Mouse (Mus musculus): ENCODE measurements around the gene Masp2. TPM values are rescaled to one million over a fixed set of nuclear protein-coding genes. Genes with fewer than 3 reads are reported as not detected.

Masp2 gene
- total RNA-seq, 1 experiment from 2014 or later, result 2.8 TPM

DNA sequence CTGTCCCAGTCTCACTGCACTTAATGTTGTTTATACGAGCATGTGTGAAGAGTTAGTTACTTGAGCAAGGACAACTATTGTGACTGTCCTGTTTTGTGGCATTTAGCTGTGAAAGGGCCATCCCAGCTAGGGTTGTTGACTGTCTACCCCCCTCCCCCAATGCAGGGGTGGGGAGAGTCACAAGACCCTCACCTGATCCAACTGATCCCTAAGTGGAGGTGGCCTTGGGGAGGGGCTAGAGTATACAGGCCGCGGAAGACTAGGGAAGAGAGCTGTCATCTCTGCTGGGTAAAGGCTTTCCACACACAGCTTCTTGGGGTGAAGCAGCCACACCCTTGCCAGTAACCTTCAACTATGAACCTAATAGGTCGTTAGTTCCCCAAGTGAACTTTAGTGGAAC, 2.0 kb upstream of the Masp2 start:
- DNase-seq, result no peak

DNA sequence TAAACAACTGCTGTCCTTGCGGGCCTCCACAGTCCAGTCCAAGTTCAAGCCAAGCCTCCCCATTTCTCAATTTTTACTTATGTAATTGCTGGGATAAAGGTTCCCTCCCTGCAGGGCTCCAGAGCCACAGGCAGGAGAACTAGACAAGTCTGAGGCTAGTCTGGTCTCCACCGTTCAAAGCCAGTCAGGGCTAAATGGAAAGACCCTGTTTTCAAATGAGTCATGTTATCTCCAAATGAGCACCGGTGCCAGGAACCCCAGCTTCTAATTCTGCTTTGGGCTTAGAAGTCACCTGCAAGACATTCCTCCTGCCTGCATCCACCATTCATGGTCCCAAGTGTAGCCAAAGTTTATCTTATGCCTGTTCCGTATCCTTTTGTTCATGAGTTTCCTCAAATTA, 483 bp upstream of the Masp2 start:
- DNase-seq, result no peak

DNA sequence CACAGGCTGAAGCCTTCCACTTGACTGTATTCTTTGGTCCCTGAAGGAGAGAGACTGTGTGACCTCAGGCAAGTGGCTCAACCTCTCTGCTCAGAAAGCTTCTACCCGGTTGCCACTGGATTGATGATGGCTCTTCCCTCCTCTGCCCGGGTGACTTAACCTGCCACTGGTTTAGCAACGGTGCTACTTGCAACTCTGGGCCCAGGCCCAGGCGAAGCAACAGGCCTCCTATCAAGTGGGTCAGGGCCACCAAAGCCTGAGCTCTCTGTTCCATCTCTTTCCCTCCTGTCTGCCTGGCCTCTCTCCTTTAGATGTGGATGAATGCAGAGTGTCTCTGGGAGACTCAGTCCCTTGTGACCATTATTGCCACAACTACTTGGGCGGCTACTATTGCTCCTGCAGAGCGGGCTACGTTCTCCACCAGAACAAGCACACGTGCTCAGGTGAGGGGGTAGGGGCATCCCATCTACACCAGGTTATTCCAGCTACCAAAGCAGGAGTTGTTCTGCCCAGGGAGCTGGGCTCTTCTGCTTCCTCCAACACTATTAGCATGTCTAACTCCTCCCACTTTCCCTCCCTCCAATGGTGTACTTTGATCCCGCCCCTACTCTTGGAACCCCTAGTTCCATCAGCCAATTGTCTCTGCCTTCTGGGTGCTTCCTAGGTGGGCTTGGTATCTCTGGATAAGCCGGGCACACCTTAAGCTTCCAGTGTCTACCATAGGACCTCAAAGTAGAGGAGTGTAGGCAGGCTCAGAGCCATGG, 1.2 kb downstream of the Masp2 start:
- no peak for DNase-seq

DNA sequence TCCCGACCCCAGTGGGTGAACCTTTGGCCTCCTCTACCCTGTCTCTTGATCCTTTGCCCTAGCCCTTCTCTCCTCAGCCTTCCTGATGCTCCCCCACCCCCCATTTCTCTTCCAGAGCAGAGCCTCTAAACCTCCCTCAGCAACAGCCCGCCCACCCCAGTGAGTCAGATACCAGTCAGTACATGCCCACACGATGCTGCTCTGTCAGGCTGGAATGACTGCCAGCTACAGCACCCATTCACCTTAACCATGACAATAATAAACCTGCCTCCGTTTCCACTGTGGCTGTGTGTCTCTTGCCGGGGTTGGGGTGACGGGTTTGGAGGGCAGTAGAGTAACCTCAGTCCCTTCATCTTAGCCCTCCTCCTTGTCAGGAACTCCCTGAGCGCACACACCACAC, 1.8 kb downstream of the Masp2 start:
- DNase-seq, result peak; percentile 31

DNA sequence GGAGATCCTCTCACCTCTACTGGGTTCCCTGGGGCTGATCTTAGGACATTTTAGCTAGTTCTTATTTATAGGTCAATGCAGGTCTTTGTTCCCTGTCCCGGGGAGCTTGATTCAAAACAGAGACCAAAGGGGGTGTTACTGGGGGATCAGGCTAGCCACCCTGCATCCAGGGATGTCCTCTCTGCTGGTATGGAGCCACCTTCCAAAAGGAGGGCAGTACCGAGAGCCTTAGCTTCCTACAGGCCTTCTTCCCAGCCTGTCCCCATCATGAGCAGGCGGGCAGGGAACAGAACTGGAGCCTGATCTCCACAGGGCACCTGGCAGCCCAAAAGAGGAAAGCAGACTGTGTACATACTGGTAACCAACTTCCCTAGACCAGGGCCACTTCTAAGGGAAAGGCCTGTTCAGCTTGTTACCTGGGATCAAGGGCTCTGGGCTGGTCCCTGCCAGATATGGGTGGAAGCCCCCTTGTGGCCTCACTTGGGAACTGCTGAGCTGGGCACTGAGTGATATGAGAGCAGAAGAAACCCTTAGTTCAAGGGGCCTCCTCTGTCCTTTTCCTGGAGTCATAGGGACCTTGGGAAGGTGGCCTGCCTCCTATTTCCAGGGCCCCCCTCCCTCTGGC, 2.3 kb downstream of the Masp2 start:
- DNase-seq, result peak; percentile 68

DNA sequence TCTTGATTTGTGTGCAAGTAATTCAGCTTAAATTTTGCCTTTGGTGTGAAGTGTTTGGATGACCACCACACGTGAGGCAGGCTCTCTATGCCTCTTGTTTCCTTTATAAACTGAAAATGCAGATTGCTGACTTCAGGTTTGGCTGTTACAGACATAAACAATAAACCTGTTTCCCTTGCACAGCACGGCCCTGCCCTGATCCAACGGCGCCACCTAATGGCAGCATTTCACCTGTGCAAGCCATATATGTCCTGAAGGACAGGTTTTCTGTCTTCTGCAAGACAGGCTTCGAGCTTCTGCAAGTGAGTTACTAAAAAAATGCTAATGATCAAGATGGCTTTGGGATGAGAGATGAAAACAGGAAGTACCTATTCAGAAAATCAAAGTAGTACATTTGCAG, 5.4 kb downstream of the Masp2 start:
- peak; percentile 84 for DNase-seq

DNA sequence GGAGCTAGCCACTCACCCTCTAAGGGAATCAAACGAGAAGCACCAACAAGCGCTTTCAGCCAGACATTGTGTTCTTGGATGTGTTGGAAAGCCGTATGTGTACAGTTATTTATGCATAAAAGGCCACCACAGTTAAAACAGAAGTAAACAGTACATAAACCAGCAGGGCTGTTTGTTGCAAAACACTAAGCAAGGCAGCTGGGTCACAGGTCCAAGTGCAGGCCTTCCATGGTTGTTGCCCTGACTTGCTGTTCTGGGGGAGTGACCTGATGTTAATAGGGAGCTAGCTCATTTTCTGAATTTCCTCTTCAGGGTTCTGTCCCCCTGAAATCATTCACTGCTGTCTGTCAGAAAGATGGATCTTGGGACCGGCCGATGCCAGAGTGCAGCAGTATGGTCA, 7.5 kb downstream of the Masp2 start:
- no peak for DNase-seq

DNA sequence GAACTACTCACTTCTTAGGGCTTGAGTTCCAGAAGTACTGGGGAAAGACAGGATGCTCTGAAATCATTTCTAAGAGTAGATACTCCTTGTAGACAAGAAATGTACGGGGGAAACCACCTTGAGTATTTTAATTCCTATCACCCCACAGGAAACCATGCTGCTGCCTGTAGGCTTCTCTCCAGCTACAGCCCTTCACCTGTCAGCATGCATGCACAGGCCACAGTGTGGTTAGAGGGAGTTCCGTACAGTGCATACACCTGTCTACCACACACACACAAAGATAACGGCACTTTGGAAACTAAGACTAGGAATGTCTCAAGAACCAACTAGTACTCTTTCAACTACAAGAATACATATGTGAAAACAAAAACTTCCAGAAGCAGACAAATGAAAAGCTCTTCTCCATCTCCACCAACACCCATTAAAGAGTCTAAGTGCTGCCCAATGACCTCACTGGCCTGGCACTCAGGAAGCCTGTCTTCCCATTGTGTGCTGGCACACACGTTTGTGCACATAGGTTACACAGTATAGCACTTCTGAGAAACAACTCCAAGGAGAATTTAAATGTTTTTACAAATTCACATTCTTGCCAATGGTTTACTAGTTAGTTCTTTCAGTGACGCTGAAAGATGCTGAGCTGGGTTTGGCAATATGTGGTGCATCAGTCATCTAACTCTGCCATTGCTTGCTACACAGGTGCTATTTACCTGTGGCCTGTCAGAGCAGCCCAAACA, 8.4 kb downstream of the Masp2 start:
- no peak for DNase-seq

DNA sequence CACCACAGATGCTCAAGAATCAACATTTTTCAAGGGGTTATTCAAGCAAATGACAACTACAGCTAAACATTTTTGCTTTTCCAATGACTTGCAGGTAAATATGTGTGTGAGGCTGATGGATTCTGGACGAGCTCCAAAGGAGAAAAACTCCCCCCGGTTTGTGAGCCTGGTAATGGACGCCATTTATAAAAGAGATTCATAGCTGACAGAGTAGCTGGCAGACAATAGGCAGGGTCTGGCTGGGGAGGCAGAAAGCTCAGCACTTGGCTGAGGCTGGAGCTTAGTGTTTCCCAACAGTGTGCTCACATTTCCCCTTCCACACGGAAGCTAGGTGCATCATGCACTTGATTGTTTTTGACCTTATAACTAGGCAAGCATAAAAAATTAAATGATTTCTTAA, 10.2 kb downstream of the Masp2 start:
- DNase-seq, result no peak

DNA sequence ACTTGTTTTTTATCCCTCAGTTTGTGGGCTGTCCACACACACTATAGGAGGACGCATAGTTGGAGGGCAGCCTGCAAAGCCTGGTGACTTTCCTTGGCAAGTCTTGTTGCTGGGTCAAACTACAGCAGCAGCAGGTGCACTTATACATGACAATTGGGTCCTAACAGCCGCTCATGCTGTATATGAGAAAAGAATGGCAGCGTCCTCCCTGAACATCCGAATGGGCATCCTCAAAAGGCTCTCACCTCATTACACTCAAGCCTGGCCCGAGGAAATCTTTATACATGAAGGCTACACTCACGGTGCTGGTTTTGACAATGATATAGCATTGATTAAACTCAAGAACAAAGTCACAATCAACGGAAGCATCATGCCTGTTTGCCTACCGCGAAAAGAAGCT, 11.4 kb downstream of the Masp2 start:
- DNase-seq, result no peak

DNA sequence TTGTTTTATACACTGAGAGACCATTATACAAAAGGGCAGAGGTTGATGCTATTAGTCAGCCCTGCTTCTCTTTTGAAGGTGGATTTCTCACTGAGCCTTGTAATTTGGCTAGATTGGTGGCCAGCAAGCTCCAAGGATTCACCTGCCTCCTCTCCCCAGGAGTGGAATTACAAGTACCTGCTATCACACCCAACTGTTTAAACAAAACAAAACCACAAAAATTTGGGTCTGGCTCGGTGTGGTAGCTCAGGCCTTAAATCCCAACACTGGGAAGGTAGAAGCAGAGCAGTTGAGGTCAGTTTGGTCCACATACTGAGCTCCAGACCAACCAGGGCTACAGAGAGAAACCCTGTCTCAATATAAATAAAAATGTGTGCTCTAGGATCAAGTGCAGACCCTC, 17.5 kb downstream of the Masp2 start:
- DNase-seq, result no peak

DNA sequence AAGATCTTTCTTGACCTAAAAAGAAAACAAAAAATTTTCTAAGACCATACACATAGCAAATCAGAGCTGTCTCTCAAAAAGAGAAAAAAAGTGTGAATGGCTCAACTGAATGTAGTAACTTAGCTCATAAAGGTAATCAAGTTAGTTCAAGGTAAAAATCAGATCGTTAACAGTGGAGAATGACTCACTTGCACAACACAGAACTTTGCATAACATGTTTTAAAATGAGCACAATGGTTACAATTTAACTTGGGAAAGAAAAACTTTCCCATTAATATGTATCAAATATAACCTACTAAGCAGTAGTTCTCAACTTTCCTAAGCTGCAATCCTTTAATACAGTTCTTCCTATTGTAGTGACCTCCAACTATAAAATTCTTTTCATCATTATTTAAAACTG, 18.4 kb downstream of the Masp2 start:
- DNase-seq, result no peak

DNA sequence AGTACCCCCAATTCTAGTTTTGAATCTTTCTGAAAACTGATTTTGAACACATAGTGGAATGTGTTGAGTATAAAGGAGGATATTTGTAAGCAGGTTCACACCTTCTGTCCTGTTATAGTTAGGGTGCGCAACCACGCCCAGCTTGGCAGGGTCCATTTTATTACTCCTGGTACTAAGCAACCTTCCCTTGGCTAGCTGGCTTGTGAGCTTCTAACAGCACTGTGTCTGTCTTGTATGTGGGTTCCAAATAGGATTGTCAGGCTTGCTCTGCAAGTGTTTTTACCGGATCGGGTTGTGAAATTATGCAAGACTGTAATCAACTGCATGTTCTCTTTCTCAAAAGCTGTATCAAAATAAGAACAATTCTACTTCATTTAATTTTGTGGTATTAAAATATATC, 20.1 kb downstream of the Masp2 start:
- no peak for DNase-seq

DNA sequence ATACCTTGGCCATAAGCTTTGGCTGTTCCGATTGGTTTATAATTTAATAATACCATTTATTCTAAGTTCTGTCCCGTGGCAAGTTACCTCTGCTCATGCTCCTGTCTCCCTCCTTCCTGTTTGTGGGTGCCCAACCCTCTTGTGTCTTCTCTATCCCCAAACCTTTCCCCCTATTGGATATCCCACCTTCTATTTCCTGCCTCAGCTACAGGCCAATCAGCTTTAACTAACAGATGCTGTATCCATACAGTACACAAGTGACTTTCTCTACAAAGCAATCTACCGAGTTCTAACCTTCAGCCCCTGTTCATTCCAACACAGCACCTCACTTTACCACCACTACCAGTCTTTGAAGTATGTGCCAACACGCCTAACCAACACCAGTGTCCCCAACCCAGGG, 21.3 kb downstream of the Masp2 start:
- DNase-seq, result no peak

DNA sequence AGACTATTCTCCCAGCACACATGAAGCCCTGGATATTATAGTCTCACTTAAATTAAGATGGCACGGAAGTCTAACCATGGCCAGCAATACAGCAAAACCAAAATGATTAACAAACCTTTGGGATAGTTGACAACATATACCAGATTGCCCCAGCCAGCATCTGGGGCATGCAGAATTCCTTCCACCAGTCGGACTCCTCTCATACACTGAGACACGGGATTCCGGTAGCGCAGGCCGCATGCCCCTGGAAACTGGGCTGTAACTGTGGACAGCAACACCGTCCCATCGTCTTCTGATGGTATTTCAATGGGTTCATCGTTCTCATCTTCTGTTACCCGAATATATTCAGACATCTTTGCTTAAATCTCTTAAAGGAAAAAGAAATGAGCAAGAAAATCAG, 22.7 kb downstream of the Masp2 start:
- DNase-seq, result no peak

DNA sequence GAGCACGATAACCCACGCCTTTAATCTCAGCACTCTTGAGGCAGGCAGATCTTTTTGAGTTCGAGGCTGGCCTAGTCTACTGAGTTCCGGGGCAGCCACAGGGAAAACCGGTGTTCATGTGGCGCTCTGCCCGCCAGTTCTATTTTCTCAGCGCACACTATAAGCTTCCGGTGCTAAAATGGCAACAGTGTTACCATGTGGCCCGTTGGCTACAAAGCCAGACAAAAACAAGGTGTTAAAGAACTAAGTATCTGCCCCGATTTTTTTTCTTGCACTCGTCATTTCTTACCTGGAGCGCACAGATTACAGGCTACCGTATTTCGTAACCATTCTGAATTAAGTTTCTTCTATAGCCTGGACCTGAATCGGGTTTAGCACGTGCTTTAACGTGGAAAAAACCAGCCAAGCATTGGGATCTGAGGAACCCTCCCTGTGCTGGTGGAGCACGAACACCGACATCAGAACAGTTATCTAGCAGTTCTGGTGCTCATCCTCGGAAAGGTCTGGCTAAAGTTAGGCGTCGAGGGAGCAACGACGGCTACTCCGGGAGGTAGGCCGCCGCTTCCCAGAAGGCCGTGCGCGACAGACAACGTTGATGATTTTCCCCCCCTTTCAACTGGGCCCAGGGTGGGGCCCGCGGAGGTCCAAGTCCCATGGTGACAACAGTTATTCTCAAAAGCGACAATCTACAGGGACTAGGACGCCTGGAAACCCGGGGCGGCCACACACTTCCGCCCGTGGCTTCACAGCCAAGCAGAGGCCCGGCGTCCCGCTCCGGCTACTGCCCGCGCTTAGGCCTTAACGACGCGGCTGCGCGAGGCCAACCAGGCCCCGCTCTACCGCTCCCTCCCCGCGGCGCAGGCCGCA, 23.6 kb downstream of the Masp2 start:
- DNase-seq, result no peak

DNA sequence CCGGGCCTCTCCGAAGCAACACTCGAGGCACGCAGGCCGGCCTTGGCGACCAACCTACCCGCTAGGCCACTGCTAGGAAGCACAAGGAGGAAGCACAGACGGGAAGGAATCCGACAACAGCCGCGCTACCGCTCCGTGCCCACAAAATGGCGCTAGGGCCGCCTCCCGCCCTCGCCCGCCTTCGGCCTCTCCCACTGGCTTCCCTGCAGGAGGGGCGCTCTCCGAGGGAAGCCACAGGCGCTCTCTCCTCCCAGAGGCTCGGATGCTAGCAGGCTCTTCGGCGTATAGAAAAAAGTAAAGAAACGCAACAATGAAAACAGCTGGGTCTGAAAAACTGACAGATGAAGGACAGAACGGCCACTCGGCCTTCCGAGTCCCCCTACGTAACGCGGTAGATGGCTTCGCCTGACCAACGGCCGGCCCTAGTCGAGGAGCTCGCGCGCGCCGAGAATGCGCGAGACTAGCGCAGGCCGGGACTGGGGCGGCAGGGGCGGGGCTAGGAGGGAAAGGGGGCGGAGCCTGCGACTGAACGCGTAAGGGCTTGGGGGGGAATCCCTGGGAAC, 24.4 kb downstream of the Masp2 start, which contains the start of gene Tardbp:
Tardbp (minus strand) TSS at position 397 of the 563 bp plus-strand sequence.
- DNase-seq, result peak; percentile 98

DNA sequence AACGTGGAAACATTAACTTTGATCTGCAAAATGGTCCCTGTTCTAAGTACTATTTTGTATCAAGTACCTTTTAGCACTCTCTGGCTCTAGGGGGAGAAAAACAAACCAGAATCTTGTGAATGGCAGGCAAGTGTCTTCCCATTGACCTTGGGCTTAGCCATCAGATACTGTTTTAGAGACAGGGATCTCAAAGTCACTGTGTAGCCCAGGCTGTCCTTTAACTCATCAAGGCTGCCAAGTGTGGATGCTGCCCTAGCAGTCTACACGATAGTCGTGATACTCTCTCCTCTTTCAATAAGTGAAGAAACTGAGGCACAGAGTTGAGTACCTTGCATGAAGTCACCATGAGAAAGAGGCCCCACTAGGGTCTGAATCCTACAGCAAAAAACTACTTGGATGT, 24.9 kb downstream of the Masp2 start:
- DNase-seq, result no peak

DNA sequence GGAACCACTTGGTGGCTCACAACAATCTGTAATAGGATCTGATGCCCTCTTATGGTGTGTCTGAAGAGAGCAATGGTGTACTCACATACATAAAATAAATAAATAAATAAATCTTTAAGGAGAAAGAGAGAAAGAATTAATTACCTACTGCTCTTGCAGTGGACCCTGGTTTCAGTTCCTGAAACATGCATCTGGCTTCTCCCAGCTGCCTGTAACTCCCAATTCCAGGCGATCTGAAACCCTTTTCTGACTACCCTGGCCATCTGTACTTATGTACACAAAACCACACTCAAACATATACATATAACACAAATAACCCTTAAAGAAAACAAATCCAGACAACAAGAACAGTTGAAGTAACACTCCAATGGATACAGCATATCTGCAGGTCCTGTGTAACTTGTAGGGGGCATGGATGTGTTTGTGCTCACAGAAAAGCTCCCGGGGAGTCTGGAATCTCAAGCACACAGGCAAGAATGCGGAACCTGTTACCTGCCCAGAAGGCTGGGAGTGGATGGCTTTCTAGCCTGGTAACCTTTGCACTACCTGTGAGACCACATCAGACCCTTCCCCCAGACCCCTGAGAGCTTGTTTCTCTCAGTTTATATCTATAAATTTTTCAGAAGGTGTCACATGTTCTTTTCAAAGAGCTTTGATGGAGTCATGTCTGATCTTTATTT, 29.8 kb downstream of the Masp2 start:
- DNase-seq, result no peak

DNA sequence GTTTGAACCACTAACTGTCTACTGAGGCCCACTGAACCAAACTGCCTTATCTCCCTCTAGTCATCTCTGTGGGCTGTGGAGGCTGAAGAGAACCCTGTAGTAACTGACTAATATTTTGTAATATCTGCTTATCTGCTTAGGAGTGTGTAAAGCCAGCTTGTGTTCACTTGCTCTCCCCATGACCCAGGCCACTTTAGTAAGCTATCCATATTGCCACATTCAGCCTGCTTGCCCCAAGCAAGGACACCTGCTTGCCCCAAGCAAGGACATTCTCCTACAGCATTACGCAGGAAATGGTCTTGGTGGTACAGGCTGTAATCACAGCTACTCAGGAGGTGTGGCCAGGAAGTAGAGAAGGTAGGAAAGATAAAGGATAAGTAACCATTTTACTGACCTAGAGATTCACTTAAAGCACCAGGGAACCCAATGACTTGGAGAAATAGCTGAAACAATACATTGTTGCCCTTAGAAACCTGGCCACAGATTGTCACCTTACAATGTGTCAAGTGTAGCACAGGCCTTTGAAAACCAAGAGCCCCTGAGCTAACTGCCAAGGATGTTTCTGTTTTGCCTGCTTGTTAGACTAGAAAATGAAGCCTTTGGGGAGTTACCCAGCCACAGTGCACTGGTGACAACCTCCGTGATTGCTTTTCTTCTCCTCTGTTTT, 31.2 kb downstream of the Masp2 start:
- no peak for DNase-seq

DNA sequence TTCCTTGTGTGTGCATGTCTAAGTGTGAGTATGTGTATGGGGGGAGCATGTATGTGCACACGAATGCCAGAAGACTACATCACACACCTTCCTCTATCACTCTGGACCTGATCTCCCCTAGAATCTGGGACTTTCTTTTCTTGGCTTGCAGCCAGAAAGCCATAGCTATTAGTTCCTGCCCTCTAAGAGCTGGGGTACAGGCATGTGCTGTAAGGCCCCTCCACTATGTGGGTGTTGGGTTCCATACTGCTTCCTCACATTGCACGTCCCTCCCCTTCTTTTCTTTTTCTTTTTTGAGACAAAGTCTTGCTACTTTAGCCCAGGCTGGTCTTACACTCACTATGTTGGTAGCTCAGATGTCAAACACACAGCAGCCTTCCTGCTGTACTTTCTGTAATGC, 33.0 kb downstream of the Masp2 start:
- no peak for DNase-seq
